Mouse (Mus musculus): ENCODE results near the gene Dennd1a. TPM values are rescaled to one million over a fixed set of nuclear protein-coding genes. Genes with fewer than 3 reads are reported as not detected.

Dennd1a gene
- polyA plus RNA-seq, 1 experiment, result 7.7 TPM

- Histone ChIP-seq H3K36me3 (ENCODE audit: control insufficient read depth, insufficient read depth) (no peaks in the 10 kb centered on the region), H3K79me3 (ENCODE audit: low read depth) (no peaks in the 10 kb centered on the region), H3ac (ENCODE audit: control insufficient read depth, insufficient read length, low read depth) (no peak overlapping the region), H3K79me2 (ENCODE audit: control insufficient read depth, insufficient read depth) (no peaks in the 10 kb centered on the region), H3K27me3 (ENCODE audit: control insufficient read depth, insufficient read depth, insufficient read length) (no peaks in the 10 kb centered on the region), H3K4me3 (ENCODE audit: insufficient read depth, poor library complexity, severe bottlenecking) (no peak overlapping the region)
- TF ChIP-seq CTCF (IDR thresholded peaks at IDR 0.05; ENCODE audit: control insufficient read depth, insufficient read depth, insufficient read length) (no peak), USF1 (IDR thresholded peaks at IDR 0.05; ENCODE audit: low read depth) (no peak), MYOD1 (IDR thresholded peaks at IDR 0.05; ENCODE audit: control insufficient read depth, insufficient read length, low read depth) (no peak), MYOG (IDR thresholded peaks at IDR 0.05; ENCODE audit: control insufficient read depth, extremely low read depth, insufficient read length) (no peak)
Observed at GRCm38 (mm10) chr2:38088346-38088745, 198.8 kb downstream of the Dennd1a start.

GRCm38 (mm10) chr2:38085058-38085457, 202.1 kb downstream of the Dennd1a start:
- TF ChIP-seq CEBPB (IDR thresholded peaks at IDR 0.05; ENCODE audit: low read depth), result no peak
- TF ChIP-seq MYOD1 (IDR thresholded peaks at IDR 0.05; ENCODE audit: control insufficient read depth, insufficient read length, low read depth), result no peak
- no peak for TF ChIP-seq MYOG (IDR thresholded peaks at IDR 0.05; ENCODE audit: control insufficient read depth, extremely low read depth, insufficient read length)
- no peak for TF ChIP-seq USF1 (IDR thresholded peaks at IDR 0.05; ENCODE audit: low read depth)
- TF ChIP-seq FOSL1 (IDR thresholded peaks at IDR 0.05; ENCODE audit: insufficient read depth, low read length, poor library complexity, severe bottlenecking), result no peak
- no peak for TF ChIP-seq MAX (IDR thresholded peaks at IDR 0.05)
- TF ChIP-seq CTCF (IDR thresholded peaks at IDR 0.05; ENCODE audit: control insufficient read depth, insufficient read depth, insufficient read length), result no peak
- H3K79me2 ChIP-seq (ENCODE audit: control insufficient read depth, insufficient read depth), result no peaks in the 10 kb centered on the region

GRCm38 (mm10) chr2:38083251-38083650, 203.9 kb downstream of the Dennd1a start:
- Histone ChIP-seq H3K4me3 (ENCODE audit: insufficient read depth, poor library complexity, severe bottlenecking) (no peak overlapping the region), H3K79me3 (ENCODE audit: low read depth) (no peaks in the 10 kb centered on the region), H3K27me3 (ENCODE audit: control insufficient read depth, insufficient read depth, insufficient read length) (no peaks in the 10 kb centered on the region), H3ac (ENCODE audit: control insufficient read depth, insufficient read length, low read depth) (no peak overlapping the region), H3K79me2 (ENCODE audit: control insufficient read depth, insufficient read depth) (no peaks in the 10 kb centered on the region), H3K36me3 (ENCODE audit: control insufficient read depth, insufficient read depth) (no peaks in the 10 kb centered on the region)
- no peak for TF ChIP-seq MYOD1 (IDR thresholded peaks at IDR 0.05; ENCODE audit: control insufficient read depth, insufficient read length, low read depth)

More at GRCm38 (mm10) chr2:38085058-38085457, 202.1 kb downstream of the Dennd1a start:
- Histone ChIP-seq H3K79me3 (ENCODE audit: low read depth) (no peaks in the 10 kb centered on the region), H3K4me3 (ENCODE audit: insufficient read depth, poor library complexity, severe bottlenecking) (no peak overlapping the region), H3K27me3 (ENCODE audit: control insufficient read depth, insufficient read depth, insufficient read length) (no peaks in the 10 kb centered on the region), H3K36me3 (ENCODE audit: control insufficient read depth, insufficient read depth) (no peaks in the 10 kb centered on the region), H3ac (ENCODE audit: control insufficient read depth, insufficient read length, low read depth) (no peak overlapping the region)

GRCm38 (mm10) chr2:38074495-38074894, 212.7 kb downstream of the Dennd1a start:
- H3K79me3 ChIP-seq (ENCODE audit: low read depth), result no peaks in the 10 kb centered on the region
- no peaks in the 10 kb centered on the region for H3K79me2 ChIP-seq (ENCODE audit: control insufficient read depth, insufficient read depth)
- no peaks in the 10 kb centered on the region for H3K27me3 ChIP-seq (ENCODE audit: control insufficient read depth, insufficient read depth, insufficient read length)
- no peak overlapping the region for H3K4me3 ChIP-seq (ENCODE audit: insufficient read depth, poor library complexity, severe bottlenecking)
- no peak overlapping the region for H3ac ChIP-seq (ENCODE audit: control insufficient read depth, insufficient read length, low read depth)
- TF ChIP-seq MAX (IDR thresholded peaks at IDR 0.05) (no peak), FOSL1 (IDR thresholded peaks at IDR 0.05; ENCODE audit: insufficient read depth, low read length, poor library complexity, severe bottlenecking) (no peak), MYOG (IDR thresholded peaks at IDR 0.05; ENCODE audit: control insufficient read depth, extremely low read depth, insufficient read length) (no peak), CEBPB (IDR thresholded peaks at IDR 0.05; ENCODE audit: low read depth) (no peak), MYOD1 (IDR thresholded peaks at IDR 0.05; ENCODE audit: control insufficient read depth, insufficient read length, low read depth) (no peak), USF1 (IDR thresholded peaks at IDR 0.05; ENCODE audit: low read depth) (no peak), CTCF (IDR thresholded peaks at IDR 0.05; ENCODE audit: control insufficient read depth, insufficient read depth, insufficient read length) (no peak)
- H3K36me3 ChIP-seq (ENCODE audit: control insufficient read depth, insufficient read depth), result no peaks in the 10 kb centered on the region

GRCm38 (mm10) chr2:38072061-38072460, 215.1 kb downstream of the Dennd1a start:
- Histone ChIP-seq H3K36me3 (ENCODE audit: control insufficient read depth, insufficient read depth) (no peaks in the 10 kb centered on the region), H3K27me3 (ENCODE audit: control insufficient read depth, insufficient read depth, insufficient read length) (no peaks in the 10 kb centered on the region), H3ac (ENCODE audit: control insufficient read depth, insufficient read length, low read depth) (no peak overlapping the region), H3K79me3 (ENCODE audit: low read depth) (no peaks in the 10 kb centered on the region), H3K79me2 (ENCODE audit: control insufficient read depth, insufficient read depth) (no peaks in the 10 kb centered on the region), H3K4me3 (ENCODE audit: insufficient read depth, poor library complexity, severe bottlenecking) (no peak overlapping the region)
- TF ChIP-seq CTCF (IDR thresholded peaks at IDR 0.05; ENCODE audit: control insufficient read depth, insufficient read depth, insufficient read length), result no peak
- no peak for TF ChIP-seq MYOG (IDR thresholded peaks at IDR 0.05; ENCODE audit: control insufficient read depth, extremely low read depth, insufficient read length)
- no peak for TF ChIP-seq FOSL1 (IDR thresholded peaks at IDR 0.05; ENCODE audit: insufficient read depth, low read length, poor library complexity, severe bottlenecking)
- TF ChIP-seq MAX (IDR thresholded peaks at IDR 0.05), result no peak
- TF ChIP-seq CEBPB (IDR thresholded peaks at IDR 0.05; ENCODE audit: low read depth), result no peak

- H3K79me2 ChIP-seq (ENCODE audit: control insufficient read depth, insufficient read depth), result no peaks in the 10 kb centered on the region
- no peak overlapping the region for H3K4me3 ChIP-seq (ENCODE audit: insufficient read depth, poor library complexity, severe bottlenecking)
- H3ac ChIP-seq (ENCODE audit: control insufficient read depth, insufficient read length, low read depth), result no peak overlapping the region
- H3K79me3 ChIP-seq (ENCODE audit: low read depth), result no peaks in the 10 kb centered on the region
- H3K27me3 ChIP-seq (ENCODE audit: control insufficient read depth, insufficient read depth, insufficient read length), result no peaks in the 10 kb centered on the region
- H3K36me3 ChIP-seq (ENCODE audit: control insufficient read depth, insufficient read depth), result no peaks in the 10 kb centered on the region
- TF ChIP-seq CTCF (IDR thresholded peaks at IDR 0.05; ENCODE audit: control insufficient read depth, insufficient read depth, insufficient read length), result no peak
- TF ChIP-seq MYOG (IDR thresholded peaks at IDR 0.05; ENCODE audit: control insufficient read depth, extremely low read depth, insufficient read length), result no peak
- no peak for TF ChIP-seq CEBPB (IDR thresholded peaks at IDR 0.05; ENCODE audit: low read depth)
- TF ChIP-seq FOSL1 (IDR thresholded peaks at IDR 0.05; ENCODE audit: insufficient read depth, low read length, poor library complexity, severe bottlenecking), result no peak
- no peak for TF ChIP-seq USF1 (IDR thresholded peaks at IDR 0.05; ENCODE audit: low read depth)
- TF ChIP-seq MAX (IDR thresholded peaks at IDR 0.05), result no peak
- TF ChIP-seq MYOD1 (IDR thresholded peaks at IDR 0.05; ENCODE audit: control insufficient read depth, insufficient read length, low read depth), result no peak
Observed at GRCm38 (mm10) chr2:38068171-38068572, 219.0 kb downstream of the Dennd1a start.

Data from C2C12 (cell line).